ENCODE assay signal across 12 mouse cellular contexts in the genomic region with DNA sequence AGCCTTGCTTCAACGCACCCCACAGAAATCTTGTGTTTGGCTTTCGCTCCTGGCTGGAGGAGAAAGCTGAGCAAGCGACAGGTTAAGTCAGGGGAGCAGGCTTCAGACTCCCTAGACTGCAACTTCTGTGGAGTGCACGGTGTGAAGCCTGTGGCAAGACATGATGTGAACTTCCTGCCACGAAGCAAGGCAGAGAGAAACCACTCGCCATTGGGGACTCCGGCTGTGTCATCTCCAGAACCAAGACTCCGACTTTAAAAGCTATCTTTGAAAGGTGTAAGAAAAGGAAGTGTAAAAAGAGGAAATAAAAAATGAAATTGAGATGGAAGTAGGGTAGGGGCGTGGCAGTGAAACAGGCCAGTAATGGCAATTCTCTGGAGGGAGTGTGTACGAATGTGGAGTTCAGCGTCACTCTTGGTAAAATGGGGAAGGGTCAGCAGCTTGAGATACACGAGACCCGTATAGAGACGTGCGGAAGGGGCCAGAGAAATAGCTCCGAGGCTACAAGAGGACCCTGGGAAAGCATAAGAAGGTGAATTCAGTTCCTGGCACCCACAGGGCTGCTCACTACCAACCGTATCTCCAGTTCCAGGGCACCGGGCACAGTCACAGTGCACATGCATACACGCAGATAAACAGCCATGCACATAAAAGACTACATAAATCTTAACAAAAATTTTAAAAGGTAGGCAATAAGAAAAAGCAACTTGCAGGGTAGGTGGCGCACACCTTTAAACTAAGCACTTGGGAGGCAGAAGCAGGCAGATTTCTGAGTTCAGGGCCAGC. TPM values are rescaled to one million over a fixed set of nuclear protein-coding genes. Genes with fewer than 3 reads are reported as not detected.
DNase-seq lines count a peak whose midpoint lies in the region; ATAC-seq and TF ChIP-seq lines count a peak whose summit lies in the region.
"Had no signal": no experiment of that assay in that cellular context is flagged by ENCODE, and none has a peak within 500 bp of the region (broad histone marks: within the 10 kb centered on the region; RNA-seq: fewer than 3 reads in every experiment).

No protein-coding gene starts in this region.

- intact Hi-C loops in heart, postnatal 10 days (cut with DNase I) = loop anchor here (1.0 to 5.0 kb wide), 4 partner anchors 106 to 351 kb away; partner anchors contain the start of gene Gemin5

- no peaks in the 10 kb centered on the region for H3K79me2 ChIP-seq in macrophage (ENCODE audit: inconsistent target)

- 75% methylated on average over 20 of the region's 20 CpGs for WGBS in heart, embryonic 16.5 days
- WGBS in macrophage (ENCODE audit: missing documents) = 27% methylated on average over 20 of the region's 20 CpGs
- WGBS in embryonic facial prominence, embryonic 10.5 days = 84% methylated on average over 20 of the region's 20 CpGs
- 83% methylated on average over 20 of the region's 20 CpGs for WGBS in kidney, adult 2 months

- H3K36me3 ChIP-seq in heart, embryonic 16.5 days (ENCODE audit: control insufficient read depth, insufficient read depth) = no peaks in the 10 kb centered on the region
- no peaks in the 10 kb centered on the region; the same call in 1 of the 2 replicates for H3K36me3 ChIP-seq in erythroblast, embryonic 14.5 days (ENCODE audit: control insufficient read depth)
- no peaks in the 10 kb centered on the region for H3K36me3 ChIP-seq in macrophage (ENCODE audit: inconsistent target)
- H3K36me3 ChIP-seq in embryonic facial prominence, embryonic 10.5 days (replicated peaks) = no peaks in the 10 kb centered on the region
- H3K36me3 ChIP-seq in kidney, adult 2 months (ENCODE audit: control insufficient read depth, insufficient read depth, low read length) = no peaks in the 10 kb centered on the region
- H3K36me3 ChIP-seq: hindbrain, embryonic 15.5 days had no signal

- no peaks in the 10 kb centered on the region for H3K9me3 ChIP-seq in heart, embryonic 16.5 days (replicated peaks; ENCODE audit: control insufficient read depth, low read length)
- no peaks in the 10 kb centered on the region for H3K9me3 ChIP-seq in erythroblast, embryonic 14.5 days (ENCODE audit: control insufficient read depth, low read length)
- H3K9me3 ChIP-seq in embryonic facial prominence, embryonic 10.5 days = no peaks in the 10 kb centered on the region
- H3K9me3 ChIP-seq: hindbrain, embryonic 15.5 days had no signal

- no peak for DNase-seq in heart, postnatal 10 days
- DNase-seq in thymus, postnatal 25 days = peak; percentile 56
- DNase-seq in embryonic facial prominence, embryonic 10.5 days (ENCODE audit: low spot score) = no peak
- no peak for DNase-seq in kidney, adult 2 months
- DNase-seq in kidney, adult 11 months = no peak
- DNase-seq: heart, adult 2 months had no signal

- H3K27ac ChIP-seq in heart, embryonic 16.5 days (ENCODE audit: low read length) = no peak overlapping the region
- H3K27ac ChIP-seq in macrophage = no peak overlapping the region
- H3K27ac ChIP-seq in embryonic facial prominence, embryonic 10.5 days (replicated peaks) = no peak overlapping the region
- no peak overlapping the region for H3K27ac ChIP-seq in kidney, adult 2 months (ENCODE audit: insufficient read depth, low read depth, low read length)
- H3K27ac ChIP-seq: heart, adult 2 months; hindbrain, embryonic 15.5 days had no signal

- no peak overlapping the region for H3K4me3 ChIP-seq in heart, embryonic 16.5 days (ENCODE audit: low read length)
- peak overlapping the region; percentile 32 for H3K4me3 ChIP-seq in erythroblast, embryonic 14.5 days (replicated peaks)
- H3K4me3 ChIP-seq in macrophage (ENCODE audit: inconsistent target) = peak overlapping the region; percentile 5; the same call in 1 of the 2 replicates
- H3K4me3 ChIP-seq in embryonic facial prominence, embryonic 10.5 days = no peak overlapping the region
- H3K4me3 ChIP-seq in kidney, adult 2 months (ENCODE audit: insufficient read depth, low read depth, low read length) = no peak overlapping the region
- H3K4me3 ChIP-seq: heart, adult 2 months; hindbrain, embryonic 15.5 days; myocyte had no signal

- H3K4me1 ChIP-seq in heart, embryonic 16.5 days (ENCODE audit: control insufficient read depth, insufficient read depth, low read length) = 0 out of 2 replicates have a peak, but pooled peaks cover 2% of the 10 kb centered on the region
- peaks cover 68% of the 10 kb centered on the region for H3K4me1 ChIP-seq in erythroblast, embryonic 14.5 days (ENCODE audit: control insufficient read depth)
- H3K4me1 ChIP-seq in embryonic facial prominence, embryonic 10.5 days = no peaks in the 10 kb centered on the region
- H3K4me1 ChIP-seq in kidney, adult 2 months (ENCODE audit: control insufficient read depth, insufficient read depth, low read length) = no peaks in the 10 kb centered on the region
- H3K4me1 ChIP-seq: hindbrain, embryonic 15.5 days had no signal

- no peak overlapping the region for H3K4me2 ChIP-seq in heart, embryonic 16.5 days (ENCODE audit: low read depth, low read length)
- H3K4me2 ChIP-seq: hindbrain, embryonic 15.5 days had no signal

- H3K27me3 ChIP-seq in heart, embryonic 16.5 days (ENCODE audit: control insufficient read depth, insufficient read depth, low read length) = no peaks in the 10 kb centered on the region
- no peaks in the 10 kb centered on the region for H3K27me3 ChIP-seq in erythroblast, embryonic 14.5 days (ENCODE audit: control insufficient read depth)
- H3K27me3 ChIP-seq in embryonic facial prominence, embryonic 10.5 days (replicated peaks; ENCODE audit: low read depth, poor library complexity, severe bottlenecking) = no peaks in the 10 kb centered on the region
- no peaks in the 10 kb centered on the region for H3K27me3 ChIP-seq in kidney, adult 2 months (replicated peaks; ENCODE audit: control insufficient read depth, insufficient read depth, low read length)
- H3K27me3 ChIP-seq: hindbrain, embryonic 15.5 days had no signal

- TF ChIP-seq CTCF in kidney, adult 2 months (conservative IDR thresholded peaks at IDR 0.05; ENCODE audit: insufficient read depth, insufficient read length, low read depth, low read length) = no peak

- ATAC-seq in heart, embryonic 16.5 days (replicated peaks; ENCODE audit: extremely low read depth, insufficient read depth, low FRiP score) = no peak
- ATAC-seq: forebrain, embryonic 16.5 days had no signal

- TF ChIP-seq POLR2A in kidney, adult 2 months (IDR thresholded peaks at IDR 0.05; ENCODE audit: low read depth, low read length) = no peak

- 0 out of 2 replicates have a peak overlapping the region, but pooled peaks have one; percentile 20 for H3K9ac ChIP-seq in heart, embryonic 16.5 days (ENCODE audit: low read length)
- H3K9ac ChIP-seq: hindbrain, embryonic 15.5 days had no signal

RNA-seq across cellular contexts. Expression of gene Larp1, which starts 57.1 kb away (rescaled TPM):
- 12.1 and 12.9 TPM in 2 replicates for polyA plus RNA-seq in heart, embryonic 16.5 days (2015; fragmentation: Nextera tagmentation; extraction: Ambion mirVana)
- 10 to 100 TPM; 57.8 to 61.3 TPM for total RNA-seq in heart, postnatal 10 days (2021)
- polyA plus RNA-seq in erythroblast, embryonic 14.5 days (2012) = 31.7 and 32.8 TPM in 2 replicates
- total RNA-seq in macrophage (2018; cell fraction: chromatin; rRNA removed) = 100 to 1,000 TPM in 17 of 26 experiments, 10 to 100 TPM in 9; 61.5 to 434 (median 141) TPM
- 100 to 1,000 TPM in 7 of 26 experiments, 10 to 100 TPM in 19; 62.3 to 154 (median 85.2) TPM for total RNA-seq in macrophage (2018; cell fraction: cytosol; rRNA removed)
- 100 to 1,000 TPM in 21 of 26 experiments, 10 to 100 TPM in 5; 71.7 to 336 (median 153) TPM for total RNA-seq in macrophage (2018; cell fraction: nucleus; rRNA removed)
- 48.8 to 67.1 TPM (median 59.1 TPM) in 3 replicates for polyA plus RNA-seq in macrophage (2018)
- polyA plus RNA-seq in embryonic facial prominence, embryonic 10.5 days (2016; fragmentation: Nextera tagmentation; extraction: Ambion mirVana) = 17.2 and 18.6 TPM in 2 replicates
- 35.3 and 36.8 TPM in 2 replicates for polyA plus RNA-seq in kidney, adult 2 months (2012; rRNA removed)

Comparison
In these comparisons a context has a peak if more than half of its experiments do, and no peak if none do; other contexts are left out.
1. H3K4me3 ChIP-seq: peak in erythroblast, embryonic 14.5 days (single experiment) and macrophage (single experiment); none in heart, embryonic 16.5 days (single experiment), embryonic facial prominence, embryonic 10.5 days (single experiment) and kidney, adult 2 months (single experiment).